Mouse (Mus musculus) liver, adult 2 months (tissue): ENCODE data around the gene Mthfd2l.

Experiments used
- CTCF ChIP-seq: fragments of 200-500 bp; IDR thresholded peaks from 2 replicates; pipeline ENCODE4 v1.5.1; 2011; ENCODE audit warnings: low read depth, low read length, control low read depth
- POLR2A ChIP-seq: fragments of 200-500 bp; IDR thresholded peaks from 2 replicates; pipeline ENCODE4 v1.6.1; 2011; ENCODE audit warnings: low read length, control low read depth; ENCODE audit not compliant: insufficient read depth; ENCODE audit errors: extremely low read depth

DNA sequence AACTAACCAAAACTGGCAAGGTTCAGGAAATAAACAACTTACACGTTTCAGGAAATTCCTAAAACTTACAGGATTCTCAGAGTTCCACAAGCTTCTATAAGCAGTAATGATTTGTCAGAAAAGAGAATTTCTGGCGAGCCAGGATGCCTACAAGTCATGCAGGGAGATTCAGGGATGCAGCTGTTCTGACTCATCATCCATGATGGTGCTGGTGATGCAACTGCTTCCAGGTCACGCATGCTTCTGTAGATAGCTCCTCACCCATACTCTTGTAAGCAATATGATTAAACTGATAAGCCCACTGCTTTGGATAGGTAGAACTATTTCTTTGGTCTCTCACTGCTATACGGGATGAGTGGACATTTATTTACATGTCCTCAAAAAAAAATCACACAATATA, 57.7 kb downstream of the Mthfd2l start:
- TF ChIP-seq POLR2A (no peak), CTCF (no peak)
